Mouse (Mus musculus): ENCODE data around the gene Ube2i.

- TF ChIP-seq CTCF (IDR thresholded peaks at IDR 0.05), result no peak
- no peak for TF ChIP-seq POLR2A (IDR thresholded peaks at IDR 0.05; ENCODE audit: insufficient read depth, low read depth, low read length)
- TF ChIP-seq EP300 (IDR thresholded peaks at IDR 0.05; ENCODE audit: insufficient read depth, low read depth, low read length), result no peak
Observed at GRCm38 (mm10) chr17:25218967-25219366, 55.5 kb downstream of the Ube2i start.
